Mouse (Mus musculus) mesoderm, embryonic 11.5 days (tissue): ENCODE data around the gene Cxcl2.

Experiments
- DNase-seq: peaks from one replicate; pipeline ENCODE4 v3.0.0-alpha.2; 2012; ENCODE audit warnings: low read depth, low spot score

Gene Cxcl2

DNA sequence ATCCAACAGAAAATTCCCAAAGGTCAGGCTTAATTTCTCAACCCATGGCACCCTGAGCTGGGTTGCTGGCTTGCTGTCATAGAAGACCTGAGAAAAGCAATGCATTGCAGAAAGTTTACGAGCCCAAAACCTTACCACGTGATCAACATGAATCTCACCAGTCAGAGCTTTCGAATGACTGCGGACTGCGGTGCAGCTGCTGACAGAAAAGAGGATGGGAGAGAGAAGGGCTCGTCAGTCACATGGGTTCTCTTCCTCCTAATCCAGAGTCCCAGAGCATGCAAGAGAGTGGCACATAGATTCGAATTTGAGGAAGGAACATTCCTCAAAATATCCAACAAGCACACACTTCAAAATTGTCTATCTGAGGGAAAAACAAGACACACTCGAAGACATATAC is 9.4 kb upstream of the Cxcl2 start:
- DNase-seq = no peak

DNA sequence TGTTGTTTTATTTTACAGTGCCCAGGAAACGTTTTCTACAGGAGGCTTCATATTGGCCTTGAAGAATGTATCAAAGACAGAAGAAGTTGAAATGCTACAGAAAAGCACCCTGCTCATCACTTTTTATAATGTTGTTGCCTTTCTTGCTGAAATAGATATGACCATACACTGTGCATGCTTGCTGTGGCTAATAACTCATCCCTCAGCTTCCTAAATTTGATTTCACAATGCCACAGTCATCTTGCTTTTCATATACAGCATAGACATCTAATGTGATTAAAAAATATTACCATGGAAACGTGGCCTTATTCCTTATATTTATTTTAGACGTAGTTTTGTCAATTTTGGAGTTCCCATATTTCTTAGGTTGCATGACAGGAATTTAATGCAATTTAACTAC is 6.2 kb upstream of the Cxcl2 start:
- DNase-seq = no peak

DNA sequence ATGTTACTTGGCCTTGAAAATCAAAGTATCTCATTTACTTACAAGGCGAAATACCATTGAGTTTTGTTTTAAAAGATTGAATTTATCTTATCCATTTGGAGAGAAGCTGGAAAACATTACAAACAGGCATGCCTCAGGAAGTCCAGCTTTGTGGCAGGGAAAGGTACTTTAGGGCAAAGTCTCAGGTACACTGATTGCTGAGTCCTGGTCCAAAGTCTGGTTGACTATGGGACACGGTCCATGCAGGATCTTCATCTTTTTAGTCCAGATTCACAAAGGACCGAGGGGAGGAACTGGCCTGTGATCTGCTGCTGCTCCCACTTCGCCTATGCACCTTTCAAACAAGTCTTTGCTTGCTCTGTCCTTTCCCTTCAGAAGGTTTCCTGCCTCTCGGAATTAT is 4.4 kb upstream of the Cxcl2 start:
- no peak for DNase-seq

DNA sequence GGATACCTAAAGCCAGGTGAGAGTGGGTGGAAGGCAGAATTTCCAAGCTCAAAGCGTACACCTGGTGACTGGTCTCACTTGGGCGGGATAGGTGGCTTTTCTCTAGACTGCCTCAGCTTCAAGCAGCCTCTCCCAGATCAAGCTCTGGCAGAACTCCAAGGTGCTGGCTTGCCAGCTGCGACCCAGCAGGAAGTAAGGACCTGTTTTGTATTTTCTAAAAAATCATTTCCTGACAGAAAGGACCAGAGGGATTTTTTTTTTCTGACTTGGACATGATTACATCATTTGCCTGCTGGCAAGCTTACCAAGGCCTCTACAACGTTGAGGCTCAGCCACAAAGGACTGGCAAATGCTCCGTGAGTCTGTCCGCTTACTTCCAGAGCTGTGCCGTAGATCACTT is 3.5 kb upstream of the Cxcl2 start:
- no peak for DNase-seq

DNA sequence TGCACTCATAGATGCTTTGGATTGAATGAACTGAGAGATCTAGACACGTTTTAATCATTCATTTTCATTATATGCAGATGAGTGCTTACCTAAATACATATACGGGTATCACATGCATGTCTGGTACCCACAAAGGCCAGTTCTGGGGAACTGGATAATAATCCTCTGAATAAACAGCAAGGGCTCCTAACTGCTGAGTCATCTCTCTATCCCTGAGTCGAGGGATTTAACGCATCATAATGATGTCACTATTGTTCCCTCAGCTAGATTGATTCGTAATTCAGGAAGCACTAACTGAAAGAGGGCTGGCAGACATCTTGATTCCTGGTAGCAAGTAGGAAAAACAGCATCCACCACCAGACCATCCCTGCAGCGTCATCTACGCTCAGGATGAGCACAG is 3.0 kb upstream of the Cxcl2 start:
- no peak for DNase-seq

DNA sequence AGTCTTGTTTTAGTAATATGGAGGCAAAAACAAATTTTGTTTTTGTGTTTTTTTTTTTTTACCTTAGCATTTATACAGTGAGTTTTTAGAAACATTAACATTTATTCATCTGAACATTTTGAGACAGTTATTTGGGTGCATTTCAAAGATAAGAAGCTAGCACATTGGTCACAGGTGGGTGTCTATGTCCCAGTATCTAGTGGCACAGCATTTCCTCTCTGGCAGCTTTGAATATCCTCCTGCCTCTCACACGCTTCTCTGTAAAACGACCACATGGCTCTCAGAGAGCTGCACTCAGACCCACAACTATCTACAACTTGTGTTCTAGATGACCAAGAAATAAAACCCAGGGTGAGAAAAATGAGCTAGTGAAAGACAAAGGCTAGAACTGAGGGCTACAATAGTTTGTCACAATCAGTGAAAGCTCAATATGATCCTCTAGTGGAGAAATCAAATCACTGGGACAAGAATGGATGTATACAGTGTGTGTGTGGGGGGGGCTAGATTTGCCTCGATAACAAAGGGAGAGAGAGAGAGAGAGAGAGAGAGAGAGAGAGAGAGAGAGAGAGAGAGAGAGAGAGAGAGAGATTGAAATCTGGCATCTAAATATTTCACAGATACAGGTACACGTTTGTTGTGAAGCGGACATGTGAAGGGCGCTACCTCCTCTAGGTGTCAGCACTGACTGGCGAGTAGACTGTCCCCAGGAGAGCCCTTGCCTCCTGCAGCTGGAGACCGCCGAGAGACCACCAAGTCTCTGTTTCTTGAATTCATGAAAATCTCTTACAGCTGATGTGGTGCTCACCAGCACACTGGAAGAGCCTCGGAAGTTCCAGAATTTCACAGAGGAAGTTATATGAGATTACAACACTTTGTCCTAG is 1.1 kb upstream of the Cxcl2 start:
- DNase-seq = peak; percentile 20

DNA sequence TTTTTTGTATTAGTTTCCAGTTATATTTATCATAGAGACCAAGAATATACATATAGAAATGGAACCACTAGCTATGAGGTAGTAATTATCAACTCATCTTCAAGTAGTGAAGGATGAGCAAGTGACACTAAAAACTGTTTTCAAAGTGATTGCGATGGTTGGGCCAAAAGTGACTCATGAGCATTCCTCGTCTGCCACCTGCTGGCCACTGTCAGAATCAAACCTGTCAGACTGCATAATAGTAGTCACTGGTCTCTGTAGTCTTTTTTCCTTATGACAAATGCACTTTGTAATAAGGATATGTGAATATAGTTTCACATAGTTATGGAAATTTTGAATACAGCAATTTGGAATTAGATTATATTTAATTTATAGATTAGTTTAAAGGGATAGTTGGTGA is 5.3 kb downstream of the Cxcl2 start:
- DNase-seq = peak; percentile 77

DNA sequence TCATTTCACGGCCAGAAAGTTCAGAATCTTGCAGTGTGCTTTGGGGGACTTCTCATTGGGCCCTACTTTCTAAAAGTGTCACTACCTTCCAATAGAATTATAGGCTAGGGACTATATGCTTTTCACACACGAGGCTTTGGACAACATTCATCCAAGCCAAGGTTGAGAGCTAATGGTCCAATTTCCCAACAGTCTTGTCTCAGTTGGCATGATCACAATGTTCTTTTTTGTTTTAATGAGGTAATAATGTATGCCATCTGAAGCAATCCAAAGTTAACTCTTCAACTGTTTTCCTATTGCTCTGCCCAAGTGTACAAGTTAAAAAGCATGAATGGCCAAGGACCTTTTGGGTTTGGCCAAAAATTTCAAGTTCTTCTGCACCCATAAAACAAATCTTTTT is 15.8 kb downstream of the Cxcl2 start:
- DNase-seq = no peak

DNA sequence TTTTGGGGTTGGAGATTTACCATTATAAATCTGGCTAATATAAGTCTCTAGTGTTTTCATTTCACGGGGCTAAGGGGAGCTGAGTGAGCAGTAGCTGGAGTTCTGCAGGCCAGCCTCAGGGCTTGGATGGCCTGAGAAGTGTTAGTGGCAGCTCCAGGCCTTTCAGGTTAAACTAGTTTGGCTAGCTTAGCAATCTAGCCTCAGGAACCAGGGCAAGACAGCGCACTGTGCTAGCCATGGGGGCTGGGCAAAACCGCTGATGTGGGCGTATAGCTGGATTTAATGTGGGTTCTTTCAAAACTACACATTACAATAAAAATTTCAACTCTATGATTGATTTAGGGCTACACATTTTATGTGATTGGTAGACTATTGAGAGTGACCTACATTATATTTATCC is 19.3 kb downstream of the Cxcl2 start:
- DNase-seq = no peak

DNA sequence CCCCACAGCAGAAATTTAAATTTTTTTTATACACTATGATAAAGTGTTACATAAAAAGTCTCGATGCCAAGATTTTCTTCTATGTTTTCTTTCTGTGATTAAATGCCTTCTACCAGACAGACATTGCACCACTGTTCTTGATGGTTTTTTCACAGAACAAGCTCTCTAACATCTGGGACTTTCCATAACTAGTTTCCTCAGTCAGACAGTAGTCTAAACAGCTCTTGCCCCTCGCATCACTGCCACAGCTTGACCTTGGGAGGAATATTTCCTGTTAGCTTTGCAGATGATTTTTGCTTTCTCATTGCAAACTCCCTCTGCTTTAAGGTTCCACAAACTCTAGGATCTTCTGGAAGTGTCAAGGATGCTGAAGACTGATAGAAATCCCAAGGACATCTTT is 26.9 kb downstream of the Cxcl2 start:
- DNase-seq = peak; percentile 32

DNA sequence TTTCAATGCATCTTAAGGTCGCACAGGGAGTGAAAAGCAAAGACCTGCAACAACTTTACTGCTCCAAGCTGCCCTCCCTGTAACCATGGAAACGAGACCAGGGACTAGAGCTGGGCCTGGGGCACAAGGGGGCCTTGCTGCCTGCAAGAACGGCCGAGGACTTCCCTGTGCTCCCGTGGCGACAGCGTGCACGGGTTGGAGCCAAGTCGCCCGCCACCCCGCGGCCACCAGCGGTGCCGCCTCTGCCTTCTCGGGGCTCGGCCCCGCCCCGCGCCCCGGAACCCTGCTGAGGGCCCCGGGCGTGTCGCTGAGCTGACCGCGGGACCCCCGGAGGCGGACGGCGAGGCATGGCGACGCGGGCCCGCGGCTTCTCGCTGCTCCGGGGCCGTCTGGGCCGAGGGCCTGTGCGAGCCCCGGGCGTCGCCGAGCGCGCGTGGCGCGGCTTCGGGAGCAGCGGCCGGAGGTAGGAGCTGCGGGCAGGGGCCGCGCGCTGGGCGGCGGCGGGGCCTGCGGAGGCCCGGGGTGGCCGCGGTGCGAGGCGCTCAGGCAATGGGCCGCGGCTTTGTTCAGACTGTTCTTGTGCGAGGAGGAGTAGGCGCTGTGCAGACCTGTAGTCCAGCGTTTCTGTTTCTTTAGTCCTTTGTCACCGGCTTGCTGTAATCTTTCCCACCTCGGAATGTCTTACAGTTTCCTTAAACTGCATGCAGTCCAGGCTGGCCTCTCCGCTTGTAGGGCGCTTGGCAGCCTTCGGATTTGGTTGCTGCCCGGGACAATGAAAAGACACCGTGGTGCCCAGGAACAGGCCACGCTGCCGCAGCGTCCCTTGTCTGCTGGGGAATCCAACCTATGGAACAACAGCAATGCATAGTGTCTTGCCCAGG is 27.5 kb downstream of the Cxcl2 start, which contains the start of gene Mthfd2l:
Gene Mthfd2l (plus strand): TSS at position 147 of the 881 bp plus-strand sequence.
- peak; percentile 94 for DNase-seq

DNA sequence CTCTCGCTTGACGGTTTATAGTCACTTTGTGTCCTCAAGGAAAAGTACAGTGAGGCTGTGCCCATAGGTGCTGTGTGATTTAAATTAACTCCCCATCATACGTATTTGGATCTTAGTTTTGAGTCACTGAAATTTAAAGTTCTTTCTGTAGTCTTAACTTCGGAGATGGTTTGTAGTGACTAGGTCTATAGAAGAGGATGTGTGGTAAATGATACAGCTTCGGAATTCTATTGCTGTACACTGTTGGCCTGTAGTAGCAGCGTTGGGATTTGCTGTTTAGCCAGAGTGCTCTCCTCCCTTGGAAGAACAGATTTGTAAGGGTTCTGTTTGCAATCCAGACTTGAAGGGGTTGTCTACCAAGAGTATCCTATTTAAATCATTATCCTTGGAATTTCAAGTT is 28.2 kb downstream of the Cxcl2 start:
- peak; percentile 39 for DNase-seq

DNA sequence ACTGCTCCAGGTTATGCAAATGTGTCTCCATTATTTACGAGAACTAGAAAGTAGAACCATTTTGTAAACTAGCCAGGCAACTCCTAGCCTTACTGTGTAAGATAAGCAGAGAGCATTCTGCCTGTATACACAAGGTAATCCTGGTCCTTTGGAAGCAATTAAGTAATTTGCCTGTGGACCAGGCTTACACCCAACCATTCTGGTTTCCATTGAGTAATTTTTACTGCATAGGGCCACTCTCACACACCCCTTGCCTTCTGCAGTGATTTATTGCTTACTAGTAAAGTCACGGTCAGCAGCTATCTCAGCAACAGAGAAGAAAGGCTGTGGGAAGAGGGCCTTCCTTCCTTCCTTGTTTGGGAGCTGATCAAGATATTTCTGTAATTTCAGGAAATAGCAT is 33.0 kb downstream of the Cxcl2 start:
- no peak for DNase-seq

DNA sequence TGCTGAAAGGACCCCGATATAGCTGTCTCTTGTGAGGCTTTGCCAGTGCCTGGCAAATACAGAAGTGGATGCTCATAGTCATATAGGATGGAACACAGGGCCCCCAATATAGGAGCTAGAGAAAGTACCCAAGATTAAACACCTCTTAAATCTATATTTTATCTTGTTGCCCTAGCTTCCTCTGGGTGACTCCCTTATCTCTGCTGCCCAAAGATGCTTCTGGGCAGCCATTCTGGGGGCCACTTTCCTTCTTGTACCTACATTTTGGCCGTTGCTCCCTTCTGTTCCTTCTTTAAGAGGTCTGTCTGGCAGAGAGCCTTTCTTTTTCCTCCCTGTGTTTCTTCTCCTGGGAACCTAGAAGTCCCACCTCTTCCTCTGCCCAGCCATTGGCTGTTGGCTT is 41.8 kb downstream of the Cxcl2 start:
- no peak for DNase-seq

DNA sequence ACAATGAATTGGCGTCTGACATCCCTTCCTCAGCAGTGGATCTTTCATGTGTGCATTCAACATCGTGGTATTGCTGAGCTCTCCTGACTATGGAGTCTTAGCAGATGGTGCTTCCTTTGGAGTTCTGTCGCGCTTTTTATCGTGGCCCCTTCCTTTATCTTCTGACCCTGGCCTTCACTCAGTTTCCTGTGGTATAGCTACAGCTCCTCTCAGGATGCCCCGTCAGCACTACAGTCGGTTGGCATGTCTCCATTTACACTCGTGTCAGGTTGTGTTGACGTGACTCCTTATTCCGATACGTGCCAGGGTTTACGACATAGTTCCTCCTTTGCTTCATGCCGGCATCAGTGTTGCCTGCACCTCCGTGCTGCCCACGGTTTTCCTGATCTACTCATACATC is 45.8 kb downstream of the Cxcl2 start:
- no peak for DNase-seq

DNA sequence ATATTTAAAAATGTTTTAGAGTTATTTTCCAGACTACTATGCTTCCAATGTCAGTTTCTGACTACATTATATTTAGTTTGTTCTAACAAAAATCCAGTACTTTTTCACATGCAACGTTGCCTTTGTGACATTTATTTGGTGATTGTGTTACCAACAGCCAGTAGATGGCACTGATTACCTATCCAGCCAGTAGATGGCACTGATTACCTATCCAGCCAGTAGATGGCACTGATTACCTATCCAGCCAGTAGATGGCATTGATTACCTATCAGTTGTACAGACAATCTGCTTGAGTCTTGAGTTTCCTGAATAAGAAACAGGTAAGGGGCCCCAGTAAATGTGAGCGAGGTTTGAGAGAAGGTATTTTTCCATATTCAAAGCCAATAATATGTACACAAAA is 47.8 kb downstream of the Cxcl2 start:
- no peak for DNase-seq

DNA sequence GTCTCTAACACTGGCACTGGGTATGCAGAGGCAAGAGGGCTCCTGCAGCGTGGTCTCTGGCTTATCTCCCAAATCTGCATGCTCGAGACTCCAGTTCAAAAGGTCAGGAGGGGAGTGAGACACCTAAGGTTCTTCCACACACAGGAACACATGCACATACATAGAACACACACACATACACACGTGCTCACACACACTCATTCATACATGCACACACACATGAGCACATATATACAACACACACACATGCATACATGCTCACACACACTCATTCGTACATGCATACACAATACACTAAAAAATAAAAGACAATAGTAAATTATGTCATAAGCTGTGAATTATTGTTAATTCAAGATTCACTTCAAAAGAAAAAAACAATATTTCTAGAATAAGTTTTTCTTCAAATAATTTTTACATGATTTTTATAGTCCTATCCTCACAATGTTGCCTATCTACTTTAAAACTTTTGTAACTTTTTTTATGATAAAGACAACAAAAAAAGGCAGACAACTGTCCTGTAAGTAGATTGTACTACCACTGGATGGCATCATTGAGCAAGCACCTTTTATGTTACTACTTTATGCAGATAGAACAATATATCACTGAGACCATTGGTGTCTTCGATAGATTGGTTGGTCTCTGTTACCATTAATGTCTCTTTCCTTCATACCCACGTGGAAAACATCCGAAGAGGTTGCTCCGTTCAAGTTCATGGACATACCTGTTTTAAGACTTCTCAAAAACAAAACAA is 49.2 kb downstream of the Cxcl2 start:
- DNase-seq = no peak
